Mouse (Mus musculus) limb, embryonic 11.5 days (tissue): ENCODE measurements at regions not wholly inside any gene's neighbourhood (a gene's known extent, or its start where the extent isn't known, plus 50 kb on each side); places are given as distances from the start of the nearest gene placed in this dataset.

Experiments
- ATAC-seq: fragments of 200-750 bp; cut with Nextera tagmentation; 2 replicates; pipeline ENCODE4 v1.8.0; 2017; ENCODE audit warnings: low read depth; ENCODE audit not compliant: insufficient number of reproducible peaks, low FRiP score, low TSS enrichment
- DNase-seq: peaks from one replicate; pipeline ENCODE4 v3.0.0-alpha.2; 2015; ENCODE audit warnings: low spot score
- H3K27ac ChIP-seq: fragments of 300-500 bp; sonication (generic); replicated peaks from 2 replicates; pipeline ENCODE4 v1.5.1; 2014; ENCODE audit warnings: low read depth, mild to moderate bottlenecking, low read length
- H3K27me3 ChIP-seq: fragments of 300-500 bp; sonication (generic); 2 replicates; pipeline ENCODE4 v1.6.1; 2014; ENCODE audit warnings: mild to moderate bottlenecking, low read length, mixed read lengths; ENCODE audit not compliant: control insufficient read depth, insufficient read depth
- H3K36me3 ChIP-seq: fragments of 300-500 bp; sonication (generic); 2 replicates; pipeline ENCODE4 v1.6.1; 2014; ENCODE audit warnings: mild to moderate bottlenecking, low read length, moderate library complexity, mixed read lengths; ENCODE audit not compliant: control insufficient read depth, insufficient read depth
- H3K4me1 ChIP-seq: fragments of 300-500 bp; sonication (generic); 2 replicates; pipeline ENCODE4 v1.6.1; 2014; ENCODE audit warnings: low read length, mixed read lengths; ENCODE audit not compliant: control insufficient read depth, insufficient read depth
- H3K4me2 ChIP-seq: fragments of 300-500 bp; sonication (generic); 2 replicates; pipeline ENCODE4 v1.6.1; 2014; ENCODE audit warnings: low read depth, mild to moderate bottlenecking, moderate library complexity; ENCODE audit not compliant: severe bottlenecking
- H3K4me3 ChIP-seq: fragments of 300-500 bp; sonication (generic); 2 replicates; pipeline ENCODE4 v1.5.1; 2014; ENCODE audit warnings: low read depth, low read length
- H3K9ac ChIP-seq: fragments of 300-500 bp; sonication (generic); 2 replicates; pipeline ENCODE4 v1.6.1; 2014; ENCODE audit warnings: mild to moderate bottlenecking, low read length
- H3K9me3 ChIP-seq: fragments of 300-500 bp; sonication (generic); 2 replicates; pipeline ENCODE4 v1.6.1; 2016; ENCODE audit warnings: low read length; ENCODE audit not compliant: control insufficient read depth
- WGBS: fragments of 180-500 bp; shearing (Covaris S2); extraction: QIAGEN DNeasy Blood & Tissue Kit; methylation state at CpG from one replicate; pipeline ENCODE4 v1.1.7; 2014; 5-methylcytosine and 5-hydroxymethylcytosine counted together

DNA sequence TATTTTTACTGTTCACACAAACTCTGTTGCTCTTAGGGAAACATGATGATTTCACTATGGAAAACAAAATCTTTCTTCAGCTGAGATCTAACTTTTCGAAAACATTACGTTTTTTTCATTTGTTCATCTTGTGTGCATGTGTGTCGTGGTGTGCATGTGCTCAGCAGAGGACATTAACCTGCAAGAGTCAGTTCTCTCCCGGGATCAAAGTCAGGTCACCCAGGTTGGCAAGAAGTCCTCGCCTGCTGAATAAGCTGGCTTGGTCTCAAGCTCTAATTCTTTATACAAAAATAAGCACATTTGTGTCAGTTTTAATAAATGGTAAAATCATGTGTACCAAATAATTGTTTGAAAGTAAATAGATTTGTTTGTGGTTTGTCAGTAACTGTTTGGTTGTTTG is 105.2 kb upstream of the Foxn2 start:
- Histone ChIP-seq H3K36me3 (no peaks in the 10 kb centered on the region), H3K4me2 (no peak overlapping the region), H3K27ac (no peak overlapping the region), H3K4me3 (no peak overlapping the region), H3K9me3 (no peaks in the 10 kb centered on the region), H3K4me1 (no peaks in the 10 kb centered on the region), H3K9ac (no peak overlapping the region), H3K27me3 (no peaks in the 10 kb centered on the region)
- ATAC-seq (no peak), DNase-seq (no peak)
- 80% methylated on average over 5 of the region's 5 CpGs for WGBS

DNA sequence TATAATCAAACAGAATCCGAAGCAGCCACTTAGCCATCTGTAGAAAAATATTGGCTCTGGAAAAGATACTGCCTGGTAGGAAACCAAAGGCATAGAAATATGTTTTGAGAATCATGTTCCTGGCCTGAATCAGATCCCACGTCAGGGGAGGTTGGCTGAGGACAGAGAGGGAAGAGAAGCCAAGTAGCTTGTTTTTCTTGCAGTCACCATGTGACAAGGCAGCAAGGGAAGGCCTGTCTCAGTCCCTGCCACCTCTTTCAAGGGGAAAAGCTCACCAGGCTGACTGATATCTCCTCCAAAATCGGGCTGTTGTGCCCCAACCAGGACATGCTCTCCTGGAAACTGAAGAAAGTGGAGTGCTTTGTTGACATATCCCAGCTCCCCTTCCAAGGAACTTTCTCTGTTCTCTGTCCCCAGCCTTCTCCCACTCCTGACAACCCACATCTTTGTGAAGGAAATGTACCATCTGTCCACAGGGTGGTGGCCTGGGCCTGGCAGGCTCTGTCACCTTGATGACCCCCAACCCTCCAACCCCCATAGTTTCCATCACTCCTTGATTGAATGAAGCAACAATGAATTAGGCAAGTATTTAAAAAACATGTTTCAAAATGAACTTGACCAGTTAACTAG is 104.3 kb upstream of the Foxn2 start:
- DNase-seq = no peak
- Histone ChIP-seq H3K9ac (no peak overlapping the region), H3K4me2 (no peak overlapping the region), H3K4me3 (no peak overlapping the region), H3K9me3 (no peaks in the 10 kb centered on the region), H3K27ac (no peak overlapping the region), H3K36me3 (no peaks in the 10 kb centered on the region), H3K4me1 (no peaks in the 10 kb centered on the region), H3K27me3 (no peaks in the 10 kb centered on the region)
- no peak for ATAC-seq
- WGBS = 76% methylated on average over 3 of the region's 3 CpGs

DNA sequence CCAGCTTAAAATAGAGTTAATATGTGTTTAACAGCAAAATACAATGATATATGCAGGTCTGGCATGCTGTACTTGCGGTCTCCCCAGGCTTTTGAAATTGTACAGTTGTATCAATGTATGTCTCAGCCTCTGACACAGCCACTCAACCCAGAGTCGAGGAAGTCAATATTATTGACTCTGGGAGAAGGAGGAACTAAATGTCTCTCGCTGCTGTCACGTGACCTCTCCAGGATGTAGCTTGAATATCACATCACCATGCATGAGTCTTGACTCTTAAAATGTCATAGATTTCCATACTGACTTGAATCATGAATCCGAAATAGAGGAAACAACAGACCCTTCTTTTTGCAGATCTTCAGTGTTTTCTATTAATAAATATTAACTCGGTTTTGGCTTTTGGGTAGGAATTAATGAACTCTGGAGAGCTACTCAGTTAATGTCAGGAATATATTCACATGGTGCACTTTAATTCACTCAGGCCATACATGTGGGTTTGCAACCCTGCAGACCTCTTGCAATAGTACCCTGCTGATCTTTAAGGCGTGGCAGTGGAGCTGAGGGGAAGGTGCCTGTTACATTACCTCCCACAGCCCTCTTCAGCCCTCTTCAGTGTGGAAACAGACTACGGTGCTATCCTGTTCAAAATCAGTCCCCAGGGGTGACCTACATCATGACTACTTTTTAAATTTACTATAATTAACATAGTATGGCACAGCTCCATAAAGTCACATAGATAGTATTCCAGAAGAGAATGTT is 102.7 kb upstream of the Foxn2 start:
- Histone ChIP-seq H3K27me3 (no peaks in the 10 kb centered on the region), H3K36me3 (no peaks in the 10 kb centered on the region), H3K4me2 (no peak overlapping the region), H3K4me1 (no peaks in the 10 kb centered on the region), H3K27ac (no peak overlapping the region), H3K9ac (no peak overlapping the region), H3K9me3 (no peaks in the 10 kb centered on the region), H3K4me3 (no peak overlapping the region)
- DNase-seq (no peak), ATAC-seq (no peak)
- WGBS = 86% methylated on average over 8 of the region's 8 CpGs

DNA sequence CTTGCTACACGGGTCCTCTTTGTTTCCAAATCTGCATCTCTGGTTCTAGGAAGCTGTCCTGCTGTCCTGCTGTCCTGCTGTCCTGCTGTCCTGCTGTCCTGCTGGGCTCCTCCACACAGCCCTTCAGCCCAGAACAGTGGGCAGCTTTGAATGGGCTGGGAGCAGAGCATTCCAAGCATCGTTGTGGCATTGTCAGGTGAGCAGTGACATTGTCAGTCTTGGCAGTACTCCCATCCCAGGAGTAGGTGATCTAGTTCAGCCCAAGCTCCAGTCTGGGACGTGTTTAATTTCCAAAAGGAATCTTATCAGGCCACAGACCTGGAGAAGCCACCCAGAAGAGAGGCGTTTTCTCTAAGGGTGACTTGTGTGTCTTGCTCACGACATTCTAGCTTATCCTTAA is 99.4 kb upstream of the Foxn2 start:
- Histone ChIP-seq H3K9ac (no peak overlapping the region), H3K36me3 (no peaks in the 10 kb centered on the region), H3K27ac (no peak overlapping the region), H3K4me2 (no peak overlapping the region), H3K27me3 (no peaks in the 10 kb centered on the region), H3K4me1 (no peaks in the 10 kb centered on the region), H3K9me3 (no peaks in the 10 kb centered on the region), H3K4me3 (no peak overlapping the region)
- WGBS = 83% methylated on average over 5 of the region's 5 CpGs
- DNase-seq (no peak), ATAC-seq (no peak)

DNA sequence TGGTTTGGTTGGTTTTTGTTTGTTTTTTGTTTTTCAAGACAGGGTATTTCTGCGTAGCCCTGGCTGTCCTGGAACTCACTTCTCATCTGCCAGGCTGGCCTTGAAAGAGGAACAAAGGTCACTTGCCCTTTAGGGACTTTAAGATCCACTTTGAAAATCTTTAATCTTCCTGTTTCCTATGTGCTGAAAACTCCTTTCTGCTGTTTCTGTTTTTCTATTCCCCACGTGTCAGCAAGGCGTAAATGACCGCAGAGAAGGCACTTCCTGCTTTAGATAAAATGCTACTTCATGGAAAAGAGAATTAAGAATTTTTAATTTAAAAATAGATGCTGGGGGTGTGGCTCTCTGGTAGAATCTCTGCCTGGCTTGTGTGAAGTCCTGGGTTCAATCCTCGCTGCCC is 98.9 kb upstream of the Foxn2 start:
- H3K36me3 ChIP-seq = no peaks in the 10 kb centered on the region
- H3K9me3 ChIP-seq = no peaks in the 10 kb centered on the region
- H3K4me2 ChIP-seq = no peak overlapping the region
- no peaks in the 10 kb centered on the region for H3K4me1 ChIP-seq
- H3K27me3 ChIP-seq = no peaks in the 10 kb centered on the region
- H3K4me3 ChIP-seq = no peak overlapping the region
- no peak overlapping the region for H3K27ac ChIP-seq
- 75% methylated on average over 5 of the region's 5 CpGs for WGBS
- no peak overlapping the region for H3K9ac ChIP-seq
- DNase-seq = no peak
- ATAC-seq = no peak

DNA sequence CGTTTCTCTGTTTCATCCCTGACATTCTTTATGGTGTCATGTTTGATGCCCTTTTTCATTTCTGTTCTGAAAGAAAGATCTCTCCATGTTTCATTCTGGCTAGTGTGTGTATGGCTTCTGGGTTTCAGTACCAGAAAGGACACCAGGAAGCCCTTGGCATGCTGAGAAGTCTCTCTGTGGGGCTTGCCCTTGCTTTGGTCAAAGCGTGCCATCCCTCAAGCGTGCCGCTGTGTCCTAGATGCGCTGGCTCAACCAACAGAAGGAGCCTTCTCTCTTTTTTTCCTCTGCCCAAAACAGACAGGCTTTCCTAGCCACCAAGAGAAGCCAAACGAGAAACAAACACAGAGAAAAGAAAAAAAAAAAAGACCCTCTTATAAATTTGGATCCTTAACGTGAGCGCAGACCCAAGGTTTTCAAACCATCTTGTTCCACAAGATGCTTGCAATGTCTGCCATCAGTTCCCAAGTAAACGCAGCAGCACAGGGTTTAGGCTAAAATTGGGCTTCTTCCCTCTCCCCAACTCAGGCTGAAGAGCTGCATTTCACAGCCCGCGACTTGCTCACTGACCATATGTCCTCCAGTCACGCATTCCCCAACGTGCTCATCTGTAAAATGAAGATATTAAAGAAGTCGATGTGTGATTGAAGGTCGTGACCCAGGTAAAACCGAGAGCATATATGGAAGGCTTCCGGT is 97.3 kb upstream of the Foxn2 start:
- no peak for DNase-seq
- H3K9ac ChIP-seq = no peak overlapping the region
- ATAC-seq = no peak
- H3K4me2 ChIP-seq = no peak overlapping the region
- H3K27ac ChIP-seq = no peak overlapping the region
- H3K9me3 ChIP-seq = no peaks in the 10 kb centered on the region
- H3K27me3 ChIP-seq = no peaks in the 10 kb centered on the region
- no peaks in the 10 kb centered on the region for H3K4me1 ChIP-seq
- no peak overlapping the region for H3K4me3 ChIP-seq
- no peaks in the 10 kb centered on the region for H3K36me3 ChIP-seq
- WGBS = 87% methylated on average over 17 of the region's 17 CpGs

DNA sequence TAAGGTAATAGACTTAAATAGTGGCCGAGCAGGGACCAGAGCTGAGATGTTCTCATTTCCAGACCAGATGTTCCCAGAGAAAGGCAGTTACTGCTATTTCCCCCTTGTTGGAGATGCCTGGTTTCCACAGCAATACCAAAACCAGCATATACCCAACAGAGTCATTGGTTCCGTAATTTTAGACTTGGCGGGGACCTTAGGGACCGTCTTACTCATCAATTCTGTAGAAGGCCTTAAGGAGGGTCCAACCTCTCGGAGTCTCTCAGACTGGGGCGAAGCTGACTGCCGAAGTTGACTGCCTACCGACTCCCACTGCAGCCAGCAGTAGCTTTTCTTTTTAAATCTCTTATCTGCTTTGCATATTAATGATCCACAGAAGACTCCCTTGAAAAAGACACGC is 95.1 kb upstream of the Foxn2 start:
- Histone ChIP-seq H3K27me3 (no peaks in the 10 kb centered on the region), H3K9me3 (no peaks in the 10 kb centered on the region), H3K27ac (no peak overlapping the region), H3K4me1 (no peaks in the 10 kb centered on the region), H3K4me2 (no peak overlapping the region), H3K36me3 (no peaks in the 10 kb centered on the region), H3K9ac (no peak overlapping the region), H3K4me3 (no peak overlapping the region)
- DNase-seq = no peak
- no peak for ATAC-seq
- WGBS = 87% methylated on average over 9 of the region's 9 CpGs

DNA sequence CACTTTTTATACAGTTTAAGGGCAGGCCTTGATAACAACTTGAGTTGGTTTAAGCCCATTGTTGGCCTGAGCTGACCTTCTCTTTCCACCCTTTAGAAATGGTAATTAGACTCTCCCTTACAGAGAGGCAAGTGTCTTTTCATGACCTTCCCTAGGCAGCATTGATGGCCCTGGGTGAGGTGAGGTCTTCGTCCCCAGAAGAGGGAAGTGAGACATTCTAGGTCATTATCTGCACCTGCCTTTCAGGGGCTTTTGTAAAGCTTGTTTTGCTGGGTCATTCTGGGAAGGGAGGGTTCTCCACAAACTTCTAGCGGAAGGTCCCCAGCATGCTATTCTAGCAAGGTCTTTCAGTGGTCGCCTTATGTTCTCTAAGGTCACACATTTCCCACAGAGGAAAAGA is 93.6 kb upstream of the Foxn2 start:
- Histone ChIP-seq H3K36me3 (no peaks in the 10 kb centered on the region), H3K27me3 (no peaks in the 10 kb centered on the region), H3K4me1 (no peaks in the 10 kb centered on the region), H3K27ac (no peak overlapping the region), H3K9me3 (no peaks in the 10 kb centered on the region), H3K9ac (no peak overlapping the region), H3K4me2 (no peak overlapping the region), H3K4me3 (no peak overlapping the region)
- WGBS = 76% methylated on average over 3 of the region's 3 CpGs
- ATAC-seq = no peak
- no peak for DNase-seq
